ENCODE assay signal across 9 mouse cellular contexts in genomic region chr16:34192959-34193842, GRCm38 (mm10).
DNase-seq lines count a peak whose midpoint lies in the region; ATAC-seq and TF ChIP-seq lines count a peak whose summit lies in the region.
"Had no signal": no experiment of that assay in that cellular context is flagged by ENCODE, and none has a peak within 500 bp of the region (broad histone marks: within the 10 kb centered on the region; RNA-seq: fewer than 3 reads in every experiment).

No protein-coding gene starts in this region.

- no peak overlapping the region for H3K27ac ChIP-seq in kidney, embryonic 14.5 days (ENCODE audit: low read depth, low read length)
- no peak overlapping the region for H3K27ac ChIP-seq in CH12.LX (ENCODE audit: insufficient read depth, low read depth)
- H3K27ac ChIP-seq in embryonic fibroblast, embryonic 13.5 days (ENCODE audit: insufficient read depth, low read length): no peak overlapping the region
- H3K27ac ChIP-seq in midbrain, embryonic 16.5 days (ENCODE audit: low read length): no peak overlapping the region
- H3K27ac ChIP-seq: lung, embryonic 15.5 days had no signal

- ATAC-seq in kidney, embryonic 14.5 days (ENCODE audit: low FRiP score, low TSS enrichment): no peak
- ATAC-seq in midbrain, embryonic 16.5 days: peak; percentile 62

- no peak overlapping the region for H3K4me2 ChIP-seq in kidney, embryonic 14.5 days (replicated peaks; ENCODE audit: low read depth, low read length)
- H3K4me2 ChIP-seq in CH12.LX (ENCODE audit: insufficient read depth, low read depth, poor library complexity, severe bottlenecking): no peak overlapping the region
- no peak overlapping the region for H3K4me2 ChIP-seq in midbrain, embryonic 16.5 days (ENCODE audit: low read length)
- H3K4me2 ChIP-seq: lung, embryonic 15.5 days had no signal

- no peak overlapping the region for H3K9ac ChIP-seq in kidney, embryonic 14.5 days (ENCODE audit: low read depth, low read length)
- no peak overlapping the region for H3K9ac ChIP-seq in CH12.LX (ENCODE audit: insufficient read depth, low read depth)
- 0 out of 2 replicates have a peak overlapping the region, but pooled peaks have one; percentile 10 for H3K9ac ChIP-seq in midbrain, embryonic 16.5 days (ENCODE audit: low read depth, low read length)
- H3K9ac ChIP-seq: lung, embryonic 15.5 days had no signal

- in situ Hi-C loops in CH12.LX (cut with MboI; ENCODE audit: low pct_ligation_motif_present, low pct_unique_long_range_greater_than_20kb, low sequenced_read_pairs): no loop called here

- no peaks in the 10 kb centered on the region for H3K9me3 ChIP-seq in kidney, embryonic 14.5 days (ENCODE audit: control insufficient read depth, low read length)
- H3K9me3 ChIP-seq in CH12.LX (replicated peaks; ENCODE audit: low read length): no peaks in the 10 kb centered on the region
- H3K9me3 ChIP-seq in midbrain, embryonic 16.5 days (replicated peaks; ENCODE audit: control insufficient read depth, low read length, poor library complexity, severe bottlenecking): no peaks in the 10 kb centered on the region
- H3K9me3 ChIP-seq: lung, embryonic 15.5 days had no signal

- 57% methylated on average over 10 of the region's 10 CpGs for WGBS in kidney, embryonic 14.5 days
- 47% methylated on average over 10 of the region's 10 CpGs for WGBS in midbrain, embryonic 16.5 days

- peak; percentile 49 to 97; a peak in 3 of 4 replicates for TF ChIP-seq CTCF in CH12.LX (conservative IDR thresholded peaks at IDR 0.05 in 1 of 2, IDR thresholded peaks at IDR 0.05 in 1 of 2; ENCODE audit: low read depth in 2 of 2, low read length in 2 of 2)
- peak; percentile 48; the same call in 1 of the 2 replicates for TF ChIP-seq CTCF in embryonic fibroblast, embryonic 13.5 days (IDR thresholded peaks at IDR 0.05; ENCODE audit: borderline replicate concordance, insufficient read depth, low read length)

- no peaks in the 10 kb centered on the region for H3K27me3 ChIP-seq in kidney, embryonic 14.5 days (ENCODE audit: control insufficient read depth, insufficient read depth, low read length)
- H3K27me3 ChIP-seq in CH12.LX (replicated peaks): peaks cover 75% of the 10 kb centered on the region
- no peaks in the 10 kb centered on the region for H3K27me3 ChIP-seq in midbrain, embryonic 16.5 days (ENCODE audit: control insufficient read depth, insufficient read depth, low read depth, low read length)
- H3K27me3 ChIP-seq: lung, embryonic 15.5 days had no signal

- no peaks in the 10 kb centered on the region for H3K4me1 ChIP-seq in kidney, embryonic 14.5 days (ENCODE audit: control insufficient read depth, insufficient read depth, low read length)
- no peaks in the 10 kb centered on the region for H3K4me1 ChIP-seq in CH12.LX (ENCODE audit: control insufficient read depth in 1 of 2, insufficient read depth in 2 of 2)
- no peaks in the 10 kb centered on the region for H3K4me1 ChIP-seq in embryonic fibroblast, embryonic 13.5 days (ENCODE audit: control insufficient read depth, insufficient read depth, low read length)
- H3K4me1 ChIP-seq in midbrain, embryonic 16.5 days (ENCODE audit: control insufficient read depth, insufficient read depth, low read length): peaks cover 4% of the 10 kb centered on the region; the same call in 1 of the 2 replicates
- H3K4me1 ChIP-seq: lung, embryonic 15.5 days had no signal

- H3K79me2 ChIP-seq in CH12.LX (replicated peaks; ENCODE audit: control insufficient read depth, extremely low read depth, insufficient read depth, poor library complexity, severe bottlenecking): no peaks in the 10 kb centered on the region

- no peak overlapping the region for H3K4me3 ChIP-seq in kidney, embryonic 14.5 days (ENCODE audit: low read length)
- no peak overlapping the region for H3K4me3 ChIP-seq in CH12.LX (replicated peaks in 1 of 3; ENCODE audit: low read depth in 2 of 3, low read length in 2 of 3, poor library complexity in 1 of 3)
- H3K4me3 ChIP-seq in embryonic fibroblast, embryonic 13.5 days (ENCODE audit: insufficient read depth, low read length): no peak overlapping the region
- H3K4me3 ChIP-seq in midbrain, embryonic 16.5 days (ENCODE audit: low read depth, low read length): no peak overlapping the region
- H3K4me3 ChIP-seq: lung, embryonic 15.5 days had no signal

- H3K36me3 ChIP-seq in kidney, embryonic 14.5 days (ENCODE audit: control insufficient read depth, insufficient read depth, low read length): peaks cover 8% of the 10 kb centered on the region; the same call in 1 of the 2 replicates
- H3K36me3 ChIP-seq in CH12.LX (replicated peaks in 1 of 2; ENCODE audit: control insufficient read depth in 1 of 2, insufficient read depth in 1 of 2, low read length in 1 of 2): no peaks in the 10 kb centered on the region
- H3K36me3 ChIP-seq in midbrain, embryonic 16.5 days (ENCODE audit: control insufficient read depth, insufficient read depth, low read length): peaks cover 12% of the 10 kb centered on the region

- no peak for TF ChIP-seq POLR2A in CH12.LX (IDR thresholded peaks at IDR 0.05; ENCODE audit: low read depth, low read length)
- TF ChIP-seq POLR2A in embryonic fibroblast, embryonic 13.5 days (IDR thresholded peaks at IDR 0.05; ENCODE audit: low read depth, low read length): no peak

- TF ChIP-seq RAD21 in CH12.LX (IDR thresholded peaks at IDR 0.05; ENCODE audit: low read depth, low read length): peak; percentile 99

- dilution Hi-C loops in CH12.LX (cut with MboI; ENCODE audit: extremely low pct_ligation_motif_present, extremely low pct_unique_long_range_greater_than_20kb, low sequenced_read_pairs): no loop called here

- peak; percentile 8 to 34 for DNase-seq in kidney, adult 8-10 months
- peak; percentile 62 for DNase-seq in CH12.LX (ENCODE audit: extremely low read depth)
- peak; percentile 79 for DNase-seq in brain, adult 2 months (ENCODE audit: low read depth, low spot score)
- peak; percentile 41 for DNase-seq in kidney, postnatal 14 days
- DNase-seq in spleen, postnatal 4 days (ENCODE audit: low spot score in 2 of 2): no peak

- TF ChIP-seq EP300 in CH12.LX (IDR thresholded peaks at IDR 0.05; ENCODE audit: low read length): no peak

TF ChIP-seq in CH12.LX, 34 proteins besides CTCF, POLR2A, EP300 and RAD21:
- TF ChIP-seq ZNF384 (IDR thresholded peaks at IDR 0.05; ENCODE audit: low read depth, low read length) (no peak), E2F4 (IDR thresholded peaks at IDR 0.05; ENCODE audit: insufficient replicate concordance, low read depth, low read length) (no peak), CHD1 (IDR thresholded peaks at IDR 0.05; ENCODE audit: low read depth, low read length) (no peak), MEF2A (IDR thresholded peaks at IDR 0.05; ENCODE audit: borderline replicate concordance, low read depth, low read length) (no peak), MAFK (IDR thresholded peaks at IDR 0.05; ENCODE audit: insufficient replicate concordance, low read length) (no peak), BHLHE40 (IDR thresholded peaks at IDR 0.05; ENCODE audit: low read depth, low read length) (no peak), NELFE (IDR thresholded peaks at IDR 0.05; ENCODE audit: low read depth, low read length) (no peak; the same call in 1 of the 2 replicates), ZKSCAN1 (IDR thresholded peaks at IDR 0.05; ENCODE audit: borderline replicate concordance, low read depth, low read length) (no peak), KAT2A (IDR thresholded peaks at IDR 0.05; ENCODE audit: insufficient replicate concordance, low read length) (no peak), MXI1 (IDR thresholded peaks at IDR 0.05; ENCODE audit: low read depth, low read length) (no peak), SIN3A (IDR thresholded peaks at IDR 0.05; ENCODE audit: low read length) (no peak), HCFC1 (IDR thresholded peaks at IDR 0.05; ENCODE audit: low read depth, low read length) (no peak), USF2 (conservative IDR thresholded peaks at IDR 0.05; ENCODE audit: low read depth, low read length) (no peak), JUND (conservative IDR thresholded peaks at IDR 0.05; ENCODE audit: low read depth, low read length) (0 out of 2 replicates have a peak, but pooled peaks have one; percentile 26), JUN (IDR thresholded peaks at IDR 0.05; ENCODE audit: insufficient read depth, low read depth, low read length) (no peak), PAX5 (IDR thresholded peaks at IDR 0.05; ENCODE audit: low read length) (no peak), ZC3H11A (IDR thresholded peaks at IDR 0.05; ENCODE audit: low read depth, low read length) (peak; percentile 49), MYC (IDR thresholded peaks at IDR 0.05; ENCODE audit: low read depth, low read length) (no peak), SMC3 (IDR thresholded peaks at IDR 0.05; ENCODE audit: low read depth, low read length) (peak; percentile 91), RCOR1 (conservative IDR thresholded peaks at IDR 0.05; ENCODE audit: low read depth, low read length) (no peak), MAX (IDR thresholded peaks at IDR 0.05; ENCODE audit: low read length) (no peak), IRF4 (IDR thresholded peaks at IDR 0.05; ENCODE audit: low read depth, low read length) (no peak), ELF1 (IDR thresholded peaks at IDR 0.05; ENCODE audit: low read depth, low read length) (no peak; the same call in 1 of the 2 replicates), USF1 (IDR thresholded peaks at IDR 0.05; ENCODE audit: low read depth, low read length) (no peak), UBTF (IDR thresholded peaks at IDR 0.05; ENCODE audit: low read depth, low read length) (no peak), ETS1 (conservative IDR thresholded peaks at IDR 0.05; ENCODE audit: low read depth, low read length) (no peak), ZMIZ1 (IDR thresholded peaks at IDR 0.05; ENCODE audit: low read depth, low read length) (no peak), TCF12 (IDR thresholded peaks at IDR 0.05; ENCODE audit: low read depth, low read length) (no peak), CHD2 (IDR thresholded peaks at IDR 0.05; ENCODE audit: low read length) (no peak), POLR2AphosphoS2 (IDR thresholded peaks at IDR 0.05; ENCODE audit: low read depth, low read length) (no peak), NRF1 (IDR thresholded peaks at IDR 0.05; ENCODE audit: low read depth, low read length) (peak; percentile 54)

Comparison
In these comparisons a context has a peak if more than half of its experiments do, and no peak if none do; other contexts are left out.
1. DNase-seq: peak in kidney, adult 8-10 months (2 of 2), CH12.LX (single experiment), brain, adult 2 months (single experiment) and kidney, postnatal 14 days (single experiment); none in spleen, postnatal 4 days (0 of 2).